Mouse (Mus musculus) ES-E14 (cell line): ENCODE data around the gene Krt222.

Source experiments
- CHD2 ChIP-seq: IDR thresholded peaks from 2 replicates; pipeline ENCODE4 v1.6.1; 2014; ENCODE audit warnings: mild to moderate bottlenecking, low read depth, low read length, inconsistent platforms
- HCFC1 ChIP-seq: IDR thresholded peaks from 2 replicates; pipeline ENCODE4 v1.6.1; 2012; ENCODE audit warnings: low read length, inconsistent platforms, borderline replicate concordance; ENCODE audit not compliant: insufficient read depth
- ZNF384 ChIP-seq: IDR thresholded peaks from 2 replicates; pipeline ENCODE4 v1.6.1; 2012; ENCODE audit warnings: low read depth, low read length, inconsistent platforms

- no peak for TF ChIP-seq HCFC1
- no peak for TF ChIP-seq CHD2
- no peak for TF ChIP-seq ZNF384
Observed at GRCm38 (mm10) chr11:99272721-99273120, 28.8 kb upstream of the Krt222 start.
